Mouse (Mus musculus): Measurements from ENCODE around the gene Aip.

Gene Aip

GRCm38 (mm10) chr19:4125741-4126696 lies at the start of gene Aip:
Aip (minus strand) TSS chr19:4125858.
- DNase-seq (ENCODE audit: low spot score): peak; percentile 98

- DNase-seq (ENCODE audit: low spot score): no peak
These were observed 47.3 kb upstream of the Aip start for GRCm38 (mm10) chr19:4172925-4173324.

- DNase-seq (ENCODE audit: low spot score): no peak
These were observed 46.0 kb upstream of the Aip start for GRCm38 (mm10) chr19:4171393-4172290.

GRCm38 (mm10) chr19:4170723-4171392 lies 45.2 kb upstream of the Aip start:
- no peak for DNase-seq (ENCODE audit: low spot score)

- DNase-seq (ENCODE audit: low spot score): no peak
These were observed 44.2 kb upstream of the Aip start for GRCm38 (mm10) chr19:4169810-4170209.

- peak; percentile 98 for DNase-seq (ENCODE audit: low spot score)
These were observed 43.7 kb upstream of the Aip start for GRCm38 (mm10) chr19:4169378-4169784.

- peak; percentile 55 for DNase-seq (ENCODE audit: low spot score)
These were observed 41.2 kb upstream of the Aip start for GRCm38 (mm10) chr19:4166678-4167476.

- DNase-seq (ENCODE audit: low spot score): no peak
These were observed 39.1 kb upstream of the Aip start for GRCm38 (mm10) chr19:4164721-4165120.

GRCm38 (mm10) chr19:4164100-4164499 lies 38.4 kb upstream of the Aip start:
- DNase-seq (ENCODE audit: low spot score): no peak

GRCm38 (mm10) chr19:4163543-4163887 lies 37.9 kb upstream of the Aip start:
- DNase-seq (ENCODE audit: low spot score): no peak

- peak; percentile 98 for DNase-seq (ENCODE audit: low spot score)
These were observed 37.2 kb upstream of the Aip start, which contains the start of gene Rps6kb2 for GRCm38 (mm10) chr19:4162646-4163542. Rps6kb2 (minus strand) TSS chr19:4163354.

- DNase-seq (ENCODE audit: low spot score): no peak
These were observed 33.4 kb upstream of the Aip start for GRCm38 (mm10) chr19:4159049-4159448.

- no peak for DNase-seq (ENCODE audit: low spot score)
These were observed 31.1 kb upstream of the Aip start for GRCm38 (mm10) chr19:4156771-4157170.

GRCm38 (mm10) chr19:4156073-4156579 lies 30.5 kb upstream of the Aip start:
- no peak for DNase-seq (ENCODE audit: low spot score)

GRCm38 (mm10) chr19:4155223-4156072 lies 29.8 kb upstream of the Aip start:
- peak; percentile 57 for DNase-seq (ENCODE audit: low spot score)

GRCm38 (mm10) chr19:4154437-4155222 lies 29.0 kb upstream of the Aip start:
- DNase-seq (ENCODE audit: low spot score): no peak

GRCm38 (mm10) chr19:4153232-4153654 lies 27.6 kb upstream of the Aip start, which contains the start of gene Ptprcap:
Ptprcap (plus strand) TSS chr19:4153604.
- DNase-seq (ENCODE audit: low spot score): no peak

Measured in adipocyte (in vitro differentiated cells).